Mouse (Mus musculus) kidney, adult 2 months (tissue): ENCODE data around the gene Hist1h2bq. TPM values are rescaled to one million over a fixed set of nuclear protein-coding genes. Genes with fewer than 3 reads are reported as not detected.
"Not testable (repeated sequence)": the region's sequence is repeated elsewhere in the genome, so short reads cannot be mapped to it uniquely, and the experiment has no call there.

Source experiments
- DNase-seq: peaks from one replicate; pipeline ENCODE4 v3.0.0; 2021
- H3K27ac ChIP-seq: fragments of 200-500 bp; 2 replicates; pipeline ENCODE4 v1.5.1; 2012; ENCODE audit warnings: low read depth, low read length, control low read depth, inconsistent platforms; ENCODE audit not compliant: insufficient read depth
- H3K27me3 ChIP-seq: fragments of 200-500 bp; replicated peaks from 2 replicates; pipeline ENCODE4 v1.6.1; 2012; ENCODE audit warnings: mild to moderate bottlenecking, moderate library complexity, low read length, inconsistent platforms; ENCODE audit not compliant: control insufficient read depth, insufficient read depth
- H3K36me3 ChIP-seq: fragments of 200-500 bp; 2 replicates; pipeline ENCODE4 v1.6.1; 2012; ENCODE audit warnings: mild to moderate bottlenecking, moderate library complexity, low read length, inconsistent platforms; ENCODE audit not compliant: control insufficient read depth, insufficient read depth
- H3K4me1 ChIP-seq: fragments of 200-500 bp; 2 replicates; pipeline ENCODE4 v1.6.1; 2011; ENCODE audit warnings: low read length; ENCODE audit not compliant: control insufficient read depth, insufficient read depth
- H3K4me3 ChIP-seq: fragments of 200-500 bp; 2 replicates; pipeline ENCODE4 v1.5.1; 2011; ENCODE audit warnings: mild to moderate bottlenecking, low read depth, low read length, control low read depth; ENCODE audit not compliant: insufficient read depth
- CTCF ChIP-seq: fragments of 200-500 bp; conservative IDR thresholded peaks from 2 replicates; pipeline ENCODE4 v1.5.1; 2011; ENCODE audit warnings: low read depth, mild to moderate bottlenecking, control low read depth, low read length, moderate library complexity, mixed read lengths; ENCODE audit not compliant: insufficient read depth, insufficient read length
- POLR2A ChIP-seq: fragments of 200-500 bp; IDR thresholded peaks from one replicate; pipeline ENCODE4 v1.6.1; 2011; ENCODE audit warnings: low read depth, low read length, control low read depth
- WGBS: fragments of 180-500 bp; shearing (Covaris S2); methylation state at CpG from one replicate; pipeline ENCODE4 v1.1.7; 2018; 5-methylcytosine and 5-hydroxymethylcytosine counted together
- polyA plus RNA-seq: library from polyadenylated mRNA; depleted of rRNA; stranded (reverse); fragments of >200 nt; gene quantifications from 2 replicates; pipeline ENCODE4 v1.2.3, GENCODE M21; 2012

Hist1h2bq gene
- polyA plus RNA-seq, 1 experiment, result 1.4 TPM

DNA sequence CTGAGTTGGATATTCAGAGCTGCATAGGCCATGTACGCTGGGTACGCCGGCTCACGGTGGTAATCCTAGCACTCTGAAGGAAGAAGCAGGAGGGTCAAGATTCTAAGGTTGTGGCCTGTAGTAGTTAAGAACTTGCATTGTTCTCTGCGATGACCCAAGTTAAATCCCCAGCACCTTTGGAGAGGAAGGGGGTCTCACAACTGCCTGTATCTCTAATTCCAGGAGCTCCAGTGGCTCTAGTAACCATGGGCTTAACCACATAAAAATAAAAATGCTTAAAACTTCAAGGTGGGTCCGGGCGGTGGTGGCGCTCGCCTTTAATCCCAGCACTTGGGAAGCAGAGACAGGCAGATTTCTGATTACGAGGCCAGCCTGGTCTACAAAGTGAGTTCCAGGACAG is 20.3 kb upstream of the Hist1h2bq start:
- Histone ChIP-seq H3K27ac (no peak overlapping the region), H3K4me3 (no peak overlapping the region), H3K4me1 (no peaks in the 10 kb centered on the region), H3K36me3 (no peaks in the 10 kb centered on the region), H3K27me3 (no peaks in the 10 kb centered on the region)
- DNase-seq, result no peak
- no peak for TF ChIP-seq CTCF
- TF ChIP-seq POLR2A, result no peak
- WGBS, result 95% methylated on average over 10 of the region's 10 CpGs

DNA sequence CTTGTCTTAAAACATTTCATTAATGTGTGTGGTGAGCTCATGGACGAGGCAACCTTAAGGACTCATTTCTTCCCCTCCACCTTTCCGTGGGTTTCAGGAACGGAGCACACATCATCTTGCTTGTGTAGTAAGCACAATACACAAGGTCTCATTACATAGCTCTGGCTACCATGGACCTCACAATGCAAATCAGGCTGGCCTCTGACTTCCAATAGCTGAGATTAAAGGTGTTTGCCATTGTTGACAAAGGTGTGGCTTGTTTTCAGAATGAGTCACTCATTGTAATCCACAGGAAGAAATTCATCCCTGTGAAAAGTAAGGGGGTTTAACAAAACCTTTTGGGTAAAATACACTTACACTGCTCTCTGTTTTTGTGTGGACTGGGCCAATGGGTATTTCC is 18.5 kb upstream of the Hist1h2bq start:
- DNase-seq, result no peak
- no peak for TF ChIP-seq POLR2A
- no peak for TF ChIP-seq CTCF
- Histone ChIP-seq H3K4me1 (no peaks in the 10 kb centered on the region), H3K36me3 (no peaks in the 10 kb centered on the region), H3K27me3 (no peaks in the 10 kb centered on the region), H3K27ac (no peak overlapping the region), H3K4me3 (no peak overlapping the region)
- WGBS, result 90% methylated on average over 3 of the region's 3 CpGs

DNA sequence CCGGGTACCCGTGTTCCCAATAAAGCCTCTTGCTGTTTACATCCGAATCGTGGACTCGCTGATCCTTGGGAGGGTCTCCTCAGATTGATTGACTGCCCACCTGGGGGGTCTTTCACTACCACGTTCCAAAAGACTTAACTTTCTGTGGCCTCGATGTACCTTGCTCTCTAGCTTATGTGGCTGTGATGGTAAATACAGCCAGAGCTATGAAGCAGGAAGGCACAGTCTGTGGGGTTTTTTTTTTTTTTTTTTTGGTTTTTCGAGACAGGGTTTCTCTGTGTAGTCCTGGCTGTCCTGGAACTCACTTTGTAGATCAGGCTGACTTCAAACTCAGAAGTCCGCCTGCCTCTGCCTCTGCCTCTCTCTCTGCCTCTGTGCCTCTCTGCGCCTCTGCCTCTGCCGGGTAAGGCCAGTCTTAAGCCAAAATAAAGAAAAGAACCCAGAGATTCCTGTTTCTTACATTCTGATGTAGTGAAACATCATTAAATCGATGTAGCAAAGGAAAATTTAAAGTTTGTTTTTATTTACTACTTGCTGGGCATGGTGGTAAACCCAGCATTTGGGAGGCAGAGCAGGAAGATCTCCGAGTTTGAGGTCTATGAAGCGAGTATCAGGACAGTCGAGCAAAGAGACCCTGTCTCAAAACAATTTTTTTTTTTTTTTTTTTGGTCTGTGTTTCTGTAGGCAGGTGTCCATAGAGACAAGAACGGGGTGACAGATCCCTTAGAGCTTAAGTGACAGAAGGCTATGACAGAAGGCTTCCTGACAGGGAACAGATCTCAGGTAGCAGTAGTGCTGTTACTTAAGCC is 10.3 kb upstream of the Hist1h2bq start:
- H3K27me3 ChIP-seq, DNase-seq, H3K4me1 ChIP-seq, H3K4me3 ChIP-seq, H3K36me3 ChIP-seq, H3K27ac ChIP-seq: not testable (repeated sequence)
- 80% methylated on average over 7 of the region's 16 CpGs for WGBS

DNA sequence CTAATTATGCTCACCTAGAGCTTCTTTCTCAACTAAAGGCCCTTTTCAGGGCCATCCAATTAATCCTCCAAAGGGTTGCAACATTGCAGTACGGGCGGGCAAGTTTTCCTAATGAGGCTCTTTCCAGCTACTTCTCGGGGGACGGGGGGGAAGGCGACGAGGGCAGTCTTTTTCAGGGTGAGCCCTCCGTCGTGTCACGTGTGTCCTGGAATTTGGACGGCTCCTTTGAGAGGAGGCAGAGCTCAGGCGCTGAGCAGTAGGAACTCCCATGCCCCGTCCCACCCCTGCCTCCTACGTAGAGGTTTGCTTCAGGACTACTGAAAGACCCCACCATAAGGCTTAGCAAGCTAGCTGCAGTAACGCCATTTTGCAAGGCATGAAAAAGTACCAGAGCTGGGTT is 2.1 kb upstream of the Hist1h2bq start:
- WGBS, result under 1% methylated on average over 14 of the region's 14 CpGs
- not testable (repeated sequence) for DNase-seq, H3K4me1 ChIP-seq, H3K27me3 ChIP-seq, H3K4me3 ChIP-seq, H3K27ac ChIP-seq, H3K36me3 ChIP-seq

DNA sequence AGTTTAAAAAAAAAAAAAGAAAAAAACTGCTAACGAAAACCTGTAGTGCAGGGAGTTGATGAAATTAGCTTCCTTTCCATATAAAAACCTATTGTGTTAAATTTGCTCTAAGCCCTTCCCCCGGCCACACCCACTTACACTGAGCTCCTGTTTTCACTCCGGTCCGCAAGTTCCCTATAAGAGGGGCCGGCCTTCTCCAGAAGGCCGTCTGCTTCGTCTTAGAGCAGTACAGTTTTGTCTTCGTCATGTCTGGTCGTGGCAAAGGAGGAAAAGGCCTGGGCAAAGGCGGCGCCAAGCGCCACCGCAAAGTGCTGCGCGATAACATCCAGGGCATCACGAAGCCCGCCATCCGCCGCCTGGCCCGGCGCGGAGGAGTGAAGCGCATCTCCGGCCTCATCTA is 1.5 kb upstream of the Hist1h2bq start, which contains the start of gene Hist1h4m:
Gene Hist1h4m, plus strand, starts transcription at position 208 of the 400 bp plus-strand sequence.
- WGBS, result no CpG with 5 or more reads among the region's 24 CpGs
- not testable (repeated sequence) for H3K27ac ChIP-seq
- DNase-seq, result peak; percentile 43

DNA sequence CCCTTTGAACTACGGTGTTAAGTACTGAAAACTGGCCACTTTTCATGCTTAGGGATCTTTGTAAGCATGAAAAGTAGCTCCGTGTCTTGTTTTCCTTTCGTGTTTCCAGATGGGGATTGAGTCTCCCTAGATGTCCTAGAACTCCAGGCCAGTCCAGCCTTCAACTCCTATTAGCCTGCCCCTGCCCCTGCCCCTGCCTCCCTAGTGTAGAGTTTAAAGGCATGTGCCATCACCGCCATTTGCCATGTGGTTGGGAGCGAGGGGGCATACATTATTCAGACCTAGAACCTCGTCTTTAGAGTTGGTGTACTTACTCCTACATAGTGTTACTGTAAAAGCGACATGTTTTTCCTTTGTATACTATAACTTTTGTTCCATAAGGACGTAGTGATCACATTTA is 1.1 kb upstream of the Hist1h2bq start:
- not testable (repeated sequence) for DNase-seq, H3K4me1 ChIP-seq, H3K27ac ChIP-seq, H3K4me3 ChIP-seq, H3K27me3 ChIP-seq, H3K36me3 ChIP-seq
- WGBS, result no CpG with 5 or more reads among the region's 8 CpGs

More for the DNA sequence above, 1.5 kb upstream of the Hist1h2bq start, which contains the start of gene Hist1h4m:
- H3K36me3 ChIP-seq, H3K4me3 ChIP-seq, H3K27me3 ChIP-seq, H3K4me1 ChIP-seq: not testable (repeated sequence)

DNA sequence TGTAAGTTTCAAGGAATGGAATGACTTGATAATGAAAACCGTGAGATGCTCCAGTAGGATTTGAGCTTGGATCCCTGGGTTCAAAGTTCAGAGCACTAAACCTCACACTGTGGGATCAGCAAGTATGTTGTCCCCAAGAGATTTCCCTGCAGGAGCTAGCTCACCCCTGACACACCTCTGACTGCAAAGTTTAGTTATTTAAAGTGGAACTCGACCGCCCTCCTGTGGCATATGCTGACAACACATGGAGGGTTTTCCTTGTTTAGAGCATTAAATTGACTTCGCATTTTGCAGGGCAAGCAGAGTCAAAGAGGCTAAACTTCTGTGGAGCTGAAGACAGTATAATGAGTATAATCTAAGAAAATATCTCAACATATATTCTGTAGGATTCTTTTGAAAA is 6.9 kb downstream of the Hist1h2bq start:
- not testable (repeated sequence) for H3K4me3 ChIP-seq, H3K27ac ChIP-seq, H3K4me1 ChIP-seq, H3K27me3 ChIP-seq, DNase-seq, H3K36me3 ChIP-seq
- WGBS, result no CpG with 5 or more reads among the region's 4 CpGs

DNA sequence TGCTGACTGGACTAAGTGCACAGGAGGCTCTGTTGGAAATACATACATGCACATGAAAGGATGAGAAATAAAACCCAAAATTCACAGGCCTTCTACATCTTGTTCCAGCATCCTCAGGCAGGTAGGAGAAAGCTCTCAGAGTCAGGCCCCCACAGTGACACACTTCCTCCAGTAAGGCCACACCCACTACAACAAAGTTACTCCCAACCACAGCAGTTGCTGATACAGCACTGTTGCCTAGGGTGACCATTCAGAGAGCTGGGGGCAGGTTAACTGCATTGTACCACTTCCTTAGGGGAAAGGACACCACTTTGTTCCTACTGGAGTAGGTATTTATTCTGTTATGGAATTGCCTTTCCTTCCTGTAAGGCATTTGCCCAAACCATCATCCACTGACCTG is 12.8 kb downstream of the Hist1h2bq start:
- not testable (repeated sequence) for H3K27ac ChIP-seq, H3K36me3 ChIP-seq, H3K4me1 ChIP-seq, H3K4me3 ChIP-seq, H3K27me3 ChIP-seq, DNase-seq
